Mouse (Mus musculus): ENCODE measurements around the gene Nrsn2.
A peak's percentile ranks its signal among the peaks of the same experiment; 100 is the strongest.

Nrsn2 gene

GRCm38 (mm10) chr2:152392786-152393185 is 16.3 kb upstream of the Nrsn2 start:
- DNase-seq (ENCODE audit: low spot score in 2 of 2) = peak in 1 of 2 experiments; percentile 41

- DNase-seq (ENCODE audit: low spot score in 2 of 2) = no peak
These were observed 7.8 kb upstream of the Nrsn2 start for GRCm38 (mm10) chr2:152384191-152384590.

- DNase-seq (ENCODE audit: low spot score in 2 of 2) = no peak
These were observed 640 bp downstream of the Nrsn2 start for GRCm38 (mm10) chr2:152375652-152376344.

GRCm38 (mm10) chr2:152373547-152373946 is 2.9 kb downstream of the Nrsn2 start:
- DNase-seq (ENCODE audit: low spot score in 2 of 2) = no peak

GRCm38 (mm10) chr2:152372661-152373060 is 3.8 kb downstream of the Nrsn2 start:
- DNase-seq (ENCODE audit: low spot score in 2 of 2) = no peak

- no peak for DNase-seq (ENCODE audit: low spot score in 2 of 2)
These were observed 4.3 kb downstream of the Nrsn2 start for GRCm38 (mm10) chr2:152372104-152372503.

- DNase-seq (ENCODE audit: low spot score in 2 of 2) = peak in 1 of 2 experiments; percentile 72
These were observed 7.8 kb downstream of the Nrsn2 start for GRCm38 (mm10) chr2:152368532-152369140.

- no peak for DNase-seq (ENCODE audit: low spot score in 2 of 2)
These were observed 8.5 kb downstream of the Nrsn2 start for GRCm38 (mm10) chr2:152367917-152368316.

- peak; percentile 62 to 81 for DNase-seq (ENCODE audit: low spot score in 2 of 2)
These were observed 12.9 kb downstream of the Nrsn2 start for GRCm38 (mm10) chr2:152363245-152364147.

GRCm38 (mm10) chr2:152361193-152361592 is 15.2 kb downstream of the Nrsn2 start:
- DNase-seq (ENCODE audit: low spot score in 2 of 2) = no peak

GRCm38 (mm10) chr2:152360271-152360775 is 16.1 kb downstream of the Nrsn2 start:
- DNase-seq (ENCODE audit: low spot score in 2 of 2) = peak in 1 of 2 experiments; percentile 32

GRCm38 (mm10) chr2:152359616-152360015 is 16.8 kb downstream of the Nrsn2 start:
- no peak for DNase-seq (ENCODE audit: low spot score in 2 of 2)

GRCm38 (mm10) chr2:152358977-152359376 is 17.5 kb downstream of the Nrsn2 start:
- DNase-seq (ENCODE audit: low spot score in 2 of 2) = peak in 1 of 2 experiments; percentile 51

- no peak for DNase-seq (ENCODE audit: low spot score in 2 of 2)
These were observed 19.2 kb downstream of the Nrsn2 start for GRCm38 (mm10) chr2:152357254-152357653.

- DNase-seq (ENCODE audit: low spot score in 2 of 2) = no peak
These were observed 26.4 kb downstream of the Nrsn2 start for GRCm38 (mm10) chr2:152349842-152350540.

GRCm38 (mm10) chr2:152349205-152349604 is 27.2 kb downstream of the Nrsn2 start:
- no peak for DNase-seq (ENCODE audit: low spot score in 2 of 2)

GRCm38 (mm10) chr2:152347722-152348121 is 28.7 kb downstream of the Nrsn2 start:
- DNase-seq (ENCODE audit: low spot score in 2 of 2) = no peak

- DNase-seq (ENCODE audit: low spot score in 2 of 2) = no peak
These were observed 29.5 kb downstream of the Nrsn2 start for GRCm38 (mm10) chr2:152346776-152347465.

- DNase-seq (ENCODE audit: low spot score in 2 of 2) = no peak
These were observed 31.0 kb downstream of the Nrsn2 start for GRCm38 (mm10) chr2:152345393-152345792.

GRCm38 (mm10) chr2:152344909-152345308 is 31.5 kb downstream of the Nrsn2 start:
- no peak for DNase-seq (ENCODE audit: low spot score in 2 of 2)

- no peak for DNase-seq (ENCODE audit: low spot score in 2 of 2)
These were observed 32.1 kb downstream of the Nrsn2 start for GRCm38 (mm10) chr2:152344361-152344760.
